Mouse (Mus musculus): Measurements from ENCODE around the gene Rgs6.

DNA sequence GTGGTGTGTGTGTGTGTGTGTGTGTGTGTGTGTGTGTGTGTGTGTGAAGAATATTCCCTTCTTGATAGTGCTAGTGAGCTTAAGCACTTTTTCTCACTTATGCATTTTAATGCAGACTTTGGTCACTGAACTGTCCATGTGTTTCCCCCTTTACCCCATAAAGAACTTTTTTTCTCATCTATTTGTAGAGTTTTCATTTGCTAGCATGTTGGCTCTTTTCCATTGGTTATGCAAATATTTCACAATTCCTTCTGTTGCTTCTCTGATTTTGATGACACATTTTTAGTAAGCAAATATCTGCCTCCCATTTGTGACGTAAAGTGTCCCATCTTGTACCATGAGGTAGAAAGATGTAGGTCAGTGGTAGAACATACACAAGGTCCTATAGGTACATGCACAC lies 295.0 kb downstream of the Rgs6 start:
- no peak for TF ChIP-seq CTCF (IDR thresholded peaks at IDR 0.05; ENCODE audit: low read depth, low read length)
- no peak for TF ChIP-seq POLR2A (IDR thresholded peaks at IDR 0.05; ENCODE audit: borderline replicate concordance, low read depth, low read length)

All from bone marrow macrophage, adult 2 months (primary cell).